Mouse (Mus musculus): Measurements from ENCODE around the gene Cped1. TPM values are rescaled to one million over a fixed set of nuclear protein-coding genes. Genes with fewer than 3 reads are reported as not detected.
"Not testable (repeated sequence)": the region's sequence is repeated elsewhere in the genome, so short reads cannot be mapped to it uniquely, and the experiment has no call there.

Cped1 gene
- polyA plus RNA-seq, 1 experiment from 2014 or later, result 6.5 TPM

GRCm38 (mm10) chr6:22035895-22036294 is 50.2 kb downstream of the Cped1 start:
- no peaks in the 10 kb centered on the region for H3K9me3 ChIP-seq
- H3K27me3 ChIP-seq (replicated peaks), result no peaks in the 10 kb centered on the region
- H3K9ac ChIP-seq, result no peak overlapping the region
- H3K4me3 ChIP-seq, result no peak overlapping the region
- no peak overlapping the region for H3K27ac ChIP-seq
- no peaks in the 10 kb centered on the region for H3K36me3 ChIP-seq
- H3K4me1 ChIP-seq, result no peaks in the 10 kb centered on the region
- no peak for ATAC-seq (ENCODE audit: low FRiP score, low read depth)
- no peak overlapping the region for H3K4me2 ChIP-seq (replicated peaks)
- 89% methylated on average over 3 of the region's 3 CpGs for WGBS

GRCm38 (mm10) chr6:22036396-22036795 is 50.7 kb downstream of the Cped1 start:
- Histone ChIP-seq H3K4me2 (replicated peaks) (no peak overlapping the region), H3K27me3 (replicated peaks) (no peaks in the 10 kb centered on the region), H3K9me3 (no peaks in the 10 kb centered on the region), H3K27ac (no peak overlapping the region), H3K4me1 (no peaks in the 10 kb centered on the region), H3K36me3 (no peaks in the 10 kb centered on the region), H3K9ac (no peak overlapping the region), H3K4me3 (no peak overlapping the region)
- WGBS, result 84% methylated on average over 8 of the region's 8 CpGs
- ATAC-seq (ENCODE audit: low FRiP score, low read depth), result no peak

- Histone ChIP-seq H3K4me1 (no peaks in the 10 kb centered on the region), H3K4me3 (no peak overlapping the region), H3K27ac (no peak overlapping the region), H3K9ac (no peak overlapping the region), H3K4me2 (replicated peaks) (no peak overlapping the region), H3K27me3 (replicated peaks) (no peaks in the 10 kb centered on the region), H3K9me3 (no peaks in the 10 kb centered on the region), H3K36me3 (no peaks in the 10 kb centered on the region)
- no peak for ATAC-seq (ENCODE audit: low FRiP score, low read depth)
- WGBS, result 60% methylated on average over 1 of the region's 1 CpGs
Measured at GRCm38 (mm10) chr6:22036911-22037310, 51.2 kb downstream of the Cped1 start.

GRCm38 (mm10) chr6:22037441-22038050 is 51.8 kb downstream of the Cped1 start:
- Histone ChIP-seq H3K36me3 (no peaks in the 10 kb centered on the region), H3K4me1 (no peaks in the 10 kb centered on the region), H3K9me3 (no peaks in the 10 kb centered on the region), H3K27ac (no peak overlapping the region), H3K4me3 (no peak overlapping the region), H3K4me2 (replicated peaks) (no peak overlapping the region), H3K9ac (no peak overlapping the region), H3K27me3 (replicated peaks) (no peaks in the 10 kb centered on the region)
- 72% methylated on average over 4 of the region's 4 CpGs for WGBS
- no peak for ATAC-seq (ENCODE audit: low FRiP score, low read depth)

GRCm38 (mm10) chr6:22039666-22040065 is 54.0 kb downstream of the Cped1 start:
- H3K9me3 ChIP-seq; H3K4me3 ChIP-seq; H3K36me3 ChIP-seq; ATAC-seq (ENCODE audit: low FRiP score, low read depth); H3K27me3 ChIP-seq (replicated peaks); H3K4me2 ChIP-seq (replicated peaks); H3K4me1 ChIP-seq; H3K9ac ChIP-seq; H3K27ac ChIP-seq: not testable (repeated sequence)
- WGBS, result 69% methylated on average over 7 of the region's 7 CpGs

- H3K4me1 ChIP-seq, result no peaks in the 10 kb centered on the region
- H3K4me2 ChIP-seq (replicated peaks), result no peak overlapping the region
- no peak overlapping the region for H3K4me3 ChIP-seq
- H3K36me3 ChIP-seq, result no peaks in the 10 kb centered on the region
- 82% methylated on average over 9 of the region's 9 CpGs for WGBS
- H3K27ac ChIP-seq, result no peak overlapping the region
- ATAC-seq (ENCODE audit: low FRiP score, low read depth), result no peak
- H3K9ac ChIP-seq, result no peak overlapping the region
- H3K9me3 ChIP-seq, result no peaks in the 10 kb centered on the region
- H3K27me3 ChIP-seq (replicated peaks), result no peaks in the 10 kb centered on the region
Measured at GRCm38 (mm10) chr6:22044880-22045605, 59.3 kb downstream of the Cped1 start.

GRCm38 (mm10) chr6:22047101-22047500 is 61.4 kb downstream of the Cped1 start:
- Histone ChIP-seq H3K4me1 (no peaks in the 10 kb centered on the region), H3K4me2 (replicated peaks) (no peak overlapping the region), H3K9ac (no peak overlapping the region), H3K27me3 (replicated peaks) (no peaks in the 10 kb centered on the region), H3K4me3 (no peak overlapping the region), H3K9me3 (no peaks in the 10 kb centered on the region), H3K27ac (no peak overlapping the region), H3K36me3 (no peaks in the 10 kb centered on the region)
- WGBS, result 78% methylated on average over 2 of the region's 2 CpGs
- no peak for ATAC-seq (ENCODE audit: low FRiP score, low read depth)

GRCm38 (mm10) chr6:22049093-22049492 is 63.4 kb downstream of the Cped1 start:
- no peak overlapping the region for H3K4me2 ChIP-seq (replicated peaks)
- H3K4me3 ChIP-seq, result no peak overlapping the region
- H3K9ac ChIP-seq, result no peak overlapping the region
- H3K9me3 ChIP-seq, result no peaks in the 10 kb centered on the region
- no peaks in the 10 kb centered on the region for H3K4me1 ChIP-seq
- WGBS, result 47% methylated on average over 5 of the region's 5 CpGs
- H3K36me3 ChIP-seq, result no peaks in the 10 kb centered on the region
- ATAC-seq (ENCODE audit: low FRiP score, low read depth), result no peak
- H3K27me3 ChIP-seq (replicated peaks), result no peaks in the 10 kb centered on the region
- no peak overlapping the region for H3K27ac ChIP-seq

- no peak for ATAC-seq (ENCODE audit: low FRiP score, low read depth)
- H3K27ac ChIP-seq, result no peak overlapping the region
- WGBS, result 91% methylated on average over 3 of the region's 3 CpGs
- no peaks in the 10 kb centered on the region for H3K4me1 ChIP-seq
- H3K9ac ChIP-seq, result no peak overlapping the region
- H3K27me3 ChIP-seq (replicated peaks), result no peaks in the 10 kb centered on the region
- no peaks in the 10 kb centered on the region for H3K9me3 ChIP-seq
- no peak overlapping the region for H3K4me2 ChIP-seq (replicated peaks)
- no peaks in the 10 kb centered on the region for H3K36me3 ChIP-seq
- no peak overlapping the region for H3K4me3 ChIP-seq
Measured at GRCm38 (mm10) chr6:22051526-22051925, 65.8 kb downstream of the Cped1 start.

- Histone ChIP-seq H3K4me3 (no peak overlapping the region), H3K4me2 (replicated peaks) (no peak overlapping the region), H3K27ac (no peak overlapping the region), H3K36me3 (no peaks in the 10 kb centered on the region), H3K9me3 (no peaks in the 10 kb centered on the region), H3K9ac (no peak overlapping the region), H3K27me3 (replicated peaks) (no peaks in the 10 kb centered on the region), H3K4me1 (no peaks in the 10 kb centered on the region)
- WGBS, result 98% methylated on average over 3 of the region's 3 CpGs
- no peak for ATAC-seq (ENCODE audit: low FRiP score, low read depth)
Measured at GRCm38 (mm10) chr6:22053014-22053413, 67.3 kb downstream of the Cped1 start.

- Histone ChIP-seq H3K27me3 (replicated peaks) (no peaks in the 10 kb centered on the region), H3K27ac (no peak overlapping the region), H3K4me3 (no peak overlapping the region), H3K36me3 (no peaks in the 10 kb centered on the region), H3K9ac (no peak overlapping the region), H3K4me1 (no peaks in the 10 kb centered on the region), H3K9me3 (no peaks in the 10 kb centered on the region), H3K4me2 (replicated peaks) (no peak overlapping the region)
- no peak for ATAC-seq (ENCODE audit: low FRiP score, low read depth)
- 78% methylated on average over 4 of the region's 4 CpGs for WGBS
Measured at GRCm38 (mm10) chr6:22064341-22064740, 78.6 kb downstream of the Cped1 start.

GRCm38 (mm10) chr6:22070603-22071322 is 85.0 kb downstream of the Cped1 start:
- no peak overlapping the region for H3K9ac ChIP-seq
- no peaks in the 10 kb centered on the region for H3K36me3 ChIP-seq
- no peak overlapping the region for H3K4me2 ChIP-seq (replicated peaks)
- H3K27me3 ChIP-seq (replicated peaks), result no peaks in the 10 kb centered on the region
- WGBS, result 85% methylated on average over 15 of the region's 15 CpGs
- no peaks in the 10 kb centered on the region for H3K9me3 ChIP-seq
- no peak overlapping the region for H3K4me3 ChIP-seq
- no peak for ATAC-seq (ENCODE audit: low FRiP score, low read depth)
- no peak overlapping the region for H3K27ac ChIP-seq
- H3K4me1 ChIP-seq, result no peaks in the 10 kb centered on the region

Data from neural tube, embryonic 12.5 days (tissue).